Mouse (Mus musculus) E14TG2a.4 (cell line): ENCODE results near the gene Tmem9.

ENCODE experiments used
- CTCF ChIP-seq: conservative IDR thresholded peaks from 2 replicates; pipeline ENCODE4 v1.5.1; 2014; ENCODE audit warnings: low read length
- NANOG ChIP-seq: IDR thresholded peaks from 2 replicates; pipeline ENCODE4 v1.6.1; 2014; ENCODE audit warnings: borderline replicate concordance, low read length, mixed read lengths
- POU5F1 ChIP-seq: IDR thresholded peaks from 2 replicates; pipeline ENCODE4 v1.6.1; 2014; ENCODE audit warnings: low read length, borderline replicate concordance

GRCm38 (mm10) chr1:136051013-136051315 lies 43.0 kb downstream of the Tmem9 start:
- no peak for TF ChIP-seq CTCF
- no peak for TF ChIP-seq POU5F1
- TF ChIP-seq NANOG, result no peak
